Mouse (Mus musculus) cerebellum, adult 9-11 months (tissue): Measurements from ENCODE around the gene Opn1sw.
"Not testable (repeated sequence)": the region's sequence is repeated elsewhere in the genome, so short reads cannot be mapped to it uniquely, and the experiment has no call there.

Experiments
- DNase-seq: peaks from one replicate; pipeline ENCODE4 v3.0.0; 2022

The Opn1sw gene

GRCm38 (mm10) chr6:29395910-29396713, 7.8 kb upstream of the Opn1sw start, which contains the start of gene Ccdc136:
Ccdc136 (plus strand) TSS chr6:29396309.
- DNase-seq = peak; percentile 93

- DNase-seq = no peak
Measured at GRCm38 (mm10) chr6:29394286-29394685, 6.0 kb upstream of the Opn1sw start.

GRCm38 (mm10) chr6:29391802-29392201, 3.5 kb upstream of the Opn1sw start:
- no peak for DNase-seq

- DNase-seq = not testable (repeated sequence)
Measured at GRCm38 (mm10) chr6:29391241-29391640, 3.0 kb upstream of the Opn1sw start.

GRCm38 (mm10) chr6:29390500-29390899, 2.2 kb upstream of the Opn1sw start:
- not testable (repeated sequence) for DNase-seq

- no peak for DNase-seq
Measured at GRCm38 (mm10) chr6:29389425-29389824, 1.2 kb upstream of the Opn1sw start.

GRCm38 (mm10) chr6:29388606-29389080, 375 bp upstream of the Opn1sw start:
- peak; percentile 87 for DNase-seq

GRCm38 (mm10) chr6:29382442-29382841, 5.8 kb downstream of the Opn1sw start:
- no peak for DNase-seq

GRCm38 (mm10) chr6:29379954-29380353, 8.3 kb downstream of the Opn1sw start:
- DNase-seq = no peak

GRCm38 (mm10) chr6:29378678-29379077, 9.6 kb downstream of the Opn1sw start:
- no peak for DNase-seq

- DNase-seq = peak; percentile 47
Measured at GRCm38 (mm10) chr6:29377386-29377785, 10.9 kb downstream of the Opn1sw start.

- DNase-seq = no peak
Measured at GRCm38 (mm10) chr6:29365277-29365676, 23.0 kb downstream of the Opn1sw start.

GRCm38 (mm10) chr6:29363129-29363515, 25.1 kb downstream of the Opn1sw start:
- DNase-seq = no peak

- no peak for DNase-seq
Measured at GRCm38 (mm10) chr6:29362246-29363128, 25.8 kb downstream of the Opn1sw start.

- DNase-seq = no peak
Measured at GRCm38 (mm10) chr6:29360211-29360610, 28.1 kb downstream of the Opn1sw start.

- DNase-seq = peak; percentile 25
Measured at GRCm38 (mm10) chr6:29359386-29359785, 28.9 kb downstream of the Opn1sw start.

GRCm38 (mm10) chr6:29352816-29353215, 35.5 kb downstream of the Opn1sw start:
- no peak for DNase-seq

- no peak for DNase-seq
Measured at GRCm38 (mm10) chr6:29351613-29352012, 36.7 kb downstream of the Opn1sw start.

- DNase-seq = no peak
Measured at GRCm38 (mm10) chr6:29348371-29348724, 39.9 kb downstream of the Opn1sw start.

- peak; percentile 99 for DNase-seq
Measured at GRCm38 (mm10) chr6:29347665-29348370, 40.5 kb downstream of the Opn1sw start, which contains the start of gene Calu. Calu (plus strand) TSS chr6:29348069.

- no peak for DNase-seq
Measured at GRCm38 (mm10) chr6:29347189-29347588, 41.1 kb downstream of the Opn1sw start.

- not testable (repeated sequence) for DNase-seq
Measured at GRCm38 (mm10) chr6:29346512-29346911, 41.8 kb downstream of the Opn1sw start.

- no peak for DNase-seq
Measured at GRCm38 (mm10) chr6:29329514-29329913, 58.8 kb downstream of the Opn1sw start.
